Mouse (Mus musculus) adrenal gland, postnatal 36 days (tissue): ENCODE results near the gene Cuedc2. TPM values are rescaled to one million over a fixed set of nuclear protein-coding genes. Genes with fewer than 3 reads are reported as not detected.

Experiments used
- DNase-seq, 2 experiments: peaks; one replicate each; pipeline ENCODE4 v3.0.0; 2021; ENCODE audit warnings: mixed read lengths in 1 of 2
- total RNA-seq, 2 experiments: library from RNA; stranded (reverse); gene quantifications; 2 replicates each; pipeline ENCODE4 v1.2.3; 2021

The Cuedc2 gene
- total RNA-seq, 2 experiments from 2014 or later = 74.7 to 77.8 TPM

GRCm38 (mm10) chr19:46322144-46322995 lies 16.1 kb downstream of the Cuedc2 start:
- DNase-seq = no peak

GRCm38 (mm10) chr19:46321101-46321943 lies 17.2 kb downstream of the Cuedc2 start:
- DNase-seq = no peak

- DNase-seq = no peak
Measured at GRCm38 (mm10) chr19:46320076-46320785, 18.3 kb downstream of the Cuedc2 start.

- DNase-seq = peak; percentile 93 to 94
Measured at GRCm38 (mm10) chr19:46318586-46319378, 19.7 kb downstream of the Cuedc2 start.

GRCm38 (mm10) chr19:46318031-46318471 lies 20.5 kb downstream of the Cuedc2 start:
- DNase-seq = peak; percentile 44 to 52

- DNase-seq = no peak
Measured at GRCm38 (mm10) chr19:46317546-46317885, 21.0 kb downstream of the Cuedc2 start.

- no peak for DNase-seq
Measured at GRCm38 (mm10) chr19:46316846-46317545, 21.5 kb downstream of the Cuedc2 start.

- DNase-seq = no peak
Measured at GRCm38 (mm10) chr19:46315752-46316610, 22.5 kb downstream of the Cuedc2 start.

GRCm38 (mm10) chr19:46314872-46315742 lies 23.4 kb downstream of the Cuedc2 start:
- DNase-seq = no peak

- peak in 1 of 2 experiments; percentile 42 for DNase-seq
Measured at GRCm38 (mm10) chr19:46314151-46314601, 24.3 kb downstream of the Cuedc2 start.

- DNase-seq = no peak
Measured at GRCm38 (mm10) chr19:46313591-46313990, 24.9 kb downstream of the Cuedc2 start.

GRCm38 (mm10) chr19:46313116-46313515 lies 25.4 kb downstream of the Cuedc2 start:
- no peak for DNase-seq

- no peak for DNase-seq
Measured at GRCm38 (mm10) chr19:46312566-46312965, 25.9 kb downstream of the Cuedc2 start.

GRCm38 (mm10) chr19:46311341-46311740 lies 27.2 kb downstream of the Cuedc2 start:
- DNase-seq = no peak

GRCm38 (mm10) chr19:46310312-46310865 lies 28.1 kb downstream of the Cuedc2 start:
- DNase-seq = no peak

- no peak for DNase-seq
Measured at GRCm38 (mm10) chr19:46309651-46310305, 28.7 kb downstream of the Cuedc2 start.

GRCm38 (mm10) chr19:46308706-46309435 lies 29.6 kb downstream of the Cuedc2 start:
- DNase-seq = peak; percentile 88 to 91
